ENCODE assay signal across 15 mouse cellular contexts in the genomic region with DNA sequence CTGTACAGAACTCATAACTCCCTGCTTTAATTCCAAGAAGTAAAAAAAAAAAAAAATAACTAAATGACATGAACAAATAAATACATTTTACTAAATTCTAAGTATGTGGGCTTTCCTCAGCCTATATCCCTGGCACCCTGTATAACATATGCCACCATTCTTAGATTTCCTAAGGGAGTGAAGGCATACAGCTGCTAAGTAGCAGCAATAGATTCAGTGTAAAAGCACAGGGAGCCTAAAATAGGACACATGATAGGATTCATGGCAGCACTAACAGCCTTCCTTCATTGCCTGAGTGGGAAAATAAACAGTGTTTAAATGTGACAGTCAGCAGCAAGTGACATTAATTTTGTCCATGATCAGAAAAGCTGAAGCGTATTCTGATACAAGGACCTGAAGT. TPM values are rescaled to one million over a fixed set of nuclear protein-coding genes. Genes with fewer than 3 reads are reported as not detected.
DNase-seq lines count a peak whose midpoint lies in the region; ATAC-seq and TF ChIP-seq lines count a peak whose summit lies in the region.
"Had no signal": no experiment of that assay in that cellular context is flagged by ENCODE, and none has a peak within 500 bp of the region (broad histone marks: within the 10 kb centered on the region; RNA-seq: fewer than 3 reads in every experiment).

No protein-coding gene starts in this region.

- H3K4me1 ChIP-seq in heart, adult 2 months (ENCODE audit: control insufficient read depth, insufficient read depth, low read length) = peaks cover 7% of the 10 kb centered on the region
- peaks cover 37% of the 10 kb centered on the region for H3K4me1 ChIP-seq in heart, embryonic 10.5 days
- H3K4me1 ChIP-seq in intestine, embryonic 14.5 days (replicated peaks; ENCODE audit: control insufficient read depth, insufficient read depth, low read length) = peaks cover 20% of the 10 kb centered on the region
- peaks cover 33% of the 10 kb centered on the region for H3K4me1 ChIP-seq in intestine, embryonic 16.5 days (ENCODE audit: control insufficient read depth, insufficient read depth, low read length)
- peaks cover 98% of the 10 kb centered on the region for H3K4me1 ChIP-seq in liver, embryonic 13.5 days (replicated peaks)
- H3K4me1 ChIP-seq in liver, postnatal 0 days (ENCODE audit: insufficient read depth) = peaks cover 69% of the 10 kb centered on the region

- TF ChIP-seq POLR2A in heart, adult 2 months (IDR thresholded peaks at IDR 0.05; ENCODE audit: insufficient read depth, low read depth, low read length) = no peak

- DNase-seq in heart, adult 2 months = no peak
- no peak for DNase-seq in heart, embryonic 10.5 days (ENCODE audit: low spot score)
- no peak for DNase-seq in intestine, embryonic 14.5 days (ENCODE audit: low spot score)
- no peak for DNase-seq in liver, embryonic 13.5 days
- no peak for DNase-seq in liver, postnatal 0 days
- no peak for DNase-seq in layer of hippocampus, postnatal 14 days (ENCODE audit: low spot score in 2 of 2)
- DNase-seq: cerebellum, adult 8-10 months; gastrocnemius, postnatal 10 days; lung, adult 18-20 months; lung, postnatal 4 days; midbrain, embryonic 14.5 days; thymus, postnatal 36 days had no signal

- no peaks in the 10 kb centered on the region; the same call in 1 of the 2 replicates for H3K79me2 ChIP-seq in heart, adult 2 months (replicated peaks; ENCODE audit: control insufficient read depth, insufficient read depth, low read length)

- 49% methylated on average over 1 of the region's 1 CpGs for WGBS in heart, adult 2 months
- WGBS in heart, embryonic 10.5 days = 74% methylated on average over 1 of the region's 1 CpGs
- WGBS in intestine, embryonic 14.5 days = 100% methylated on average over 1 of the region's 1 CpGs
- WGBS in intestine, embryonic 16.5 days = 76% methylated on average over 1 of the region's 1 CpGs
- 84% methylated on average over 1 of the region's 1 CpGs for WGBS in liver, embryonic 13.5 days (ENCODE audit: insufficient replicate concordance)
- WGBS in liver, postnatal 0 days (ENCODE audit: insufficient replicate concordance) = 93% methylated on average over 1 of the region's 1 CpGs

- no peak overlapping the region for H3K4me3 ChIP-seq in heart, adult 2 months
- H3K4me3 ChIP-seq in heart, embryonic 10.5 days = no peak overlapping the region
- H3K4me3 ChIP-seq in intestine, embryonic 14.5 days (ENCODE audit: low read depth, low read length) = no peak overlapping the region
- H3K4me3 ChIP-seq in intestine, embryonic 16.5 days (ENCODE audit: low read length) = no peak overlapping the region
- H3K4me3 ChIP-seq in liver, embryonic 13.5 days (replicated peaks) = no peak overlapping the region
- H3K4me3 ChIP-seq in liver, postnatal 0 days (ENCODE audit: low read depth, low read length) = 0 out of 2 replicates have a peak overlapping the region, but pooled peaks have one; percentile 0
- H3K4me3 ChIP-seq: layer of hippocampus, adult 2 months; neural tube, embryonic 12.5 days had no signal

- H3K36me3 ChIP-seq in heart, adult 2 months (ENCODE audit: control insufficient read depth, insufficient read depth, low read length) = no peaks in the 10 kb centered on the region; the same call in 1 of the 2 replicates
- no peaks in the 10 kb centered on the region for H3K36me3 ChIP-seq in heart, embryonic 10.5 days
- no peaks in the 10 kb centered on the region for H3K36me3 ChIP-seq in intestine, embryonic 14.5 days (ENCODE audit: control insufficient read depth, insufficient read depth, low read length)
- H3K36me3 ChIP-seq in intestine, embryonic 16.5 days (ENCODE audit: control insufficient read depth, insufficient read depth, low read length) = no peaks in the 10 kb centered on the region
- peaks cover 11% of the 10 kb centered on the region for H3K36me3 ChIP-seq in liver, embryonic 13.5 days
- H3K36me3 ChIP-seq in liver, postnatal 0 days (replicated peaks; ENCODE audit: insufficient read depth, low read length) = peaks cover 7% of the 10 kb centered on the region; the same call in 1 of the 2 replicates
- H3K36me3 ChIP-seq: neural tube, embryonic 12.5 days had no signal

- peak overlapping the region; percentile 31 for H3K27ac ChIP-seq in heart, adult 2 months
- H3K27ac ChIP-seq in heart, embryonic 10.5 days = no peak overlapping the region
- 0 out of 2 replicates have a peak overlapping the region, but pooled peaks have one; percentile 19 for H3K27ac ChIP-seq in intestine, embryonic 14.5 days (ENCODE audit: low read depth)
- H3K27ac ChIP-seq in intestine, embryonic 16.5 days (ENCODE audit: low read length) = no peak overlapping the region; the same call in 1 of the 2 replicates
- peak overlapping the region; percentile 98 for H3K27ac ChIP-seq in liver, embryonic 13.5 days
- H3K27ac ChIP-seq in liver, postnatal 0 days (ENCODE audit: low read depth) = peak overlapping the region; percentile 98
- H3K27ac ChIP-seq: layer of hippocampus, adult 2 months; neural tube, embryonic 12.5 days had no signal

- no peak overlapping the region for H3K4me2 ChIP-seq in intestine, embryonic 14.5 days (ENCODE audit: low read length)
- H3K4me2 ChIP-seq in intestine, embryonic 16.5 days (ENCODE audit: low read depth, low read length) = no peak overlapping the region
- peak overlapping the region; percentile 55 for H3K4me2 ChIP-seq in liver, embryonic 13.5 days
- peak overlapping the region; percentile 68 for H3K4me2 ChIP-seq in liver, postnatal 0 days (ENCODE audit: low read depth, low read length)
- H3K4me2 ChIP-seq: neural tube, embryonic 12.5 days had no signal

- no peaks in the 10 kb centered on the region for H3K27me3 ChIP-seq in heart, adult 2 months (ENCODE audit: control insufficient read depth, insufficient read depth, low read length)
- H3K27me3 ChIP-seq in heart, embryonic 10.5 days (ENCODE audit: insufficient read depth, poor library complexity, severe bottlenecking) = no peaks in the 10 kb centered on the region
- H3K27me3 ChIP-seq in intestine, embryonic 14.5 days (replicated peaks; ENCODE audit: control insufficient read depth, insufficient read depth, low read length) = no peaks in the 10 kb centered on the region
- H3K27me3 ChIP-seq in intestine, embryonic 16.5 days (replicated peaks; ENCODE audit: control insufficient read depth, insufficient read depth, low read length) = no peaks in the 10 kb centered on the region
- H3K27me3 ChIP-seq in liver, embryonic 13.5 days = no peaks in the 10 kb centered on the region
- H3K27me3 ChIP-seq in liver, postnatal 0 days (ENCODE audit: insufficient read depth, low read length) = no peaks in the 10 kb centered on the region
- H3K27me3 ChIP-seq: neural tube, embryonic 12.5 days had no signal

- ATAC-seq in intestine, embryonic 14.5 days (replicated peaks; ENCODE audit: low FRiP score, low TSS enrichment, low read depth) = no peak
- ATAC-seq in intestine, embryonic 16.5 days = no peak
- ATAC-seq in liver, embryonic 13.5 days (ENCODE audit: low read depth) = no peak
- ATAC-seq in liver, postnatal 0 days = no peak

- TF ChIP-seq EP300 in heart, adult 2 months (IDR thresholded peaks at IDR 0.05; ENCODE audit: insufficient read depth, low read depth, low read length) = no peak
- no peak for TF ChIP-seq EP300 in liver, postnatal 0 days (IDR thresholded peaks at IDR 0.05; ENCODE audit: low read depth)

- H3K9ac ChIP-seq in heart, adult 2 months (ENCODE audit: low read depth, low read length) = no peak overlapping the region
- H3K9ac ChIP-seq in intestine, embryonic 14.5 days (ENCODE audit: low read length) = no peak overlapping the region
- no peak overlapping the region for H3K9ac ChIP-seq in intestine, embryonic 16.5 days (ENCODE audit: low read depth, low read length)
- H3K9ac ChIP-seq in liver, embryonic 13.5 days = peak overlapping the region; percentile 65
- H3K9ac ChIP-seq in liver, postnatal 0 days (replicated peaks) = peak overlapping the region; percentile 51
- H3K9ac ChIP-seq: neural tube, embryonic 12.5 days had no signal

- H3K9me3 ChIP-seq in heart, embryonic 10.5 days = no peaks in the 10 kb centered on the region
- H3K9me3 ChIP-seq in intestine, embryonic 14.5 days (ENCODE audit: control insufficient read depth, low read length) = no peaks in the 10 kb centered on the region
- H3K9me3 ChIP-seq in intestine, embryonic 16.5 days (ENCODE audit: control insufficient read depth, low read length) = no peaks in the 10 kb centered on the region
- no peaks in the 10 kb centered on the region for H3K9me3 ChIP-seq in liver, embryonic 13.5 days (replicated peaks)
- no peaks in the 10 kb centered on the region for H3K9me3 ChIP-seq in liver, postnatal 0 days (ENCODE audit: low read length)
- H3K9me3 ChIP-seq: neural tube, embryonic 12.5 days had no signal

- intact Hi-C loops in heart, adult 2 months (cut with DNase I) = no loop called here

- no peak for TF ChIP-seq CTCF in heart, adult 2 months (IDR thresholded peaks at IDR 0.05)
- TF ChIP-seq CTCF in liver, postnatal 0 days (IDR thresholded peaks at IDR 0.05; ENCODE audit: low read depth) = no peak

RNA-seq across cellular contexts. Expression of a gene that starts 19.4 kb away (rescaled TPM):
- 10 to 100 TPM; 62.4 to 75.5 TPM for total RNA-seq in heart, adult 2 months (2021)
- 16.9 and 49.2 TPM in 2 replicates for polyA plus RNA-seq in heart, adult 2 months (2012; rRNA removed)
- 74.1 and 75.4 TPM in 2 replicates for polyA plus RNA-seq in heart, embryonic 10.5 days (2016; fragmentation: Nextera tagmentation; extraction: Ambion mirVana)
- polyA plus RNA-seq in intestine, embryonic 14.5 days (2014; fragmentation: Nextera tagmentation; extraction: Ambion mirVana) = 63.7 and 69.1 TPM in 2 replicates
- polyA plus RNA-seq in intestine, embryonic 16.5 days (2015; fragmentation: Nextera tagmentation; extraction: Ambion mirVana) = 63.2 and 68.4 TPM in 2 replicates
- polyA plus RNA-seq in liver, embryonic 13.5 days (2015; fragmentation: Nextera tagmentation; extraction: Ambion mirVana) = 244 and 274 TPM in 2 replicates
- polyA plus RNA-seq in liver, postnatal 0 days (2015; fragmentation: Nextera tagmentation; extraction: Ambion mirVana) = 113 and 127 TPM in 2 replicates
- 10 to 100 TPM; 43.0 to 43.5 TPM for total RNA-seq in layer of hippocampus, postnatal 14 days (2021)

RNA-seq across cellular contexts. Expression of a gene that starts 19.5 kb away (rescaled TPM):
- total RNA-seq in heart, adult 2 months (2021) = under 1 TPM in 1 of 2 experiments, not detected in 1; 0.16 TPM
- 0.06 and 0.29 TPM in 2 replicates for polyA plus RNA-seq in heart, adult 2 months (2012; rRNA removed)
- 0.13 and 0.16 TPM in 2 replicates for polyA plus RNA-seq in heart, embryonic 10.5 days (2016; fragmentation: Nextera tagmentation; extraction: Ambion mirVana)
- 0.17 and 0.31 TPM in 2 replicates for polyA plus RNA-seq in intestine, embryonic 14.5 days (2014; fragmentation: Nextera tagmentation; extraction: Ambion mirVana)
- polyA plus RNA-seq in intestine, embryonic 16.5 days (2015; fragmentation: Nextera tagmentation; extraction: Ambion mirVana) = 0.29 and 0.36 TPM in 2 replicates
- polyA plus RNA-seq in liver, embryonic 13.5 days (2015; fragmentation: Nextera tagmentation; extraction: Ambion mirVana) = 0.15 and 0.19 TPM in 2 replicates
- polyA plus RNA-seq in liver, postnatal 0 days (2015; fragmentation: Nextera tagmentation; extraction: Ambion mirVana) = 0.25 and 0.26 TPM in 2 replicates
- under 1 TPM; 0.21 to 0.31 TPM for total RNA-seq in layer of hippocampus, postnatal 14 days (2021)

Comparison
In these comparisons a context has a peak if more than half of its experiments do, and no peak if none do; other contexts are left out.
1. H3K27ac ChIP-seq: peak in heart, adult 2 months (single experiment), intestine, embryonic 14.5 days (single experiment), liver, embryonic 13.5 days (single experiment) and liver, postnatal 0 days (single experiment); none in heart, embryonic 10.5 days (single experiment) and intestine, embryonic 16.5 days (single experiment).
2. H3K9ac ChIP-seq: peak in liver, embryonic 13.5 days (single experiment) and liver, postnatal 0 days (single experiment); none in heart, adult 2 months (single experiment), intestine, embryonic 14.5 days (single experiment) and intestine, embryonic 16.5 days (single experiment).
3. H3K4me2 ChIP-seq: peak in liver, embryonic 13.5 days (single experiment) and liver, postnatal 0 days (single experiment); none in intestine, embryonic 14.5 days (single experiment) and intestine, embryonic 16.5 days (single experiment).